Comparison of ENCODE assay signal across 11 mouse cellular contexts in genomic region chr19:56808771-56809170, GRCm38 (mm10). TPM values are rescaled to one million over a fixed set of nuclear protein-coding genes. Genes with fewer than 3 reads are reported as not detected.
DNase-seq lines count a peak whose midpoint lies in the region; ATAC-seq and TF ChIP-seq lines count a peak whose summit lies in the region.
"Had no signal": no experiment of that assay in that cellular context is flagged by ENCODE, and none has a peak within 500 bp of the region (broad histone marks: within the 10 kb centered on the region; RNA-seq: fewer than 3 reads in every experiment).

No protein-coding gene starts in this region.

- peak; percentile 41 for TF ChIP-seq CTCF in left cerebral cortex, adult 2 months (IDR thresholded peaks at IDR 0.05)
- TF ChIP-seq CTCF in ES-Bruce4 (IDR thresholded peaks at IDR 0.05; ENCODE audit: low read depth, low read length) = peak; percentile 61

- no peak overlapping the region for H3K27ac ChIP-seq in left cerebral cortex, adult 2 months
- H3K27ac ChIP-seq in ES-Bruce4 (ENCODE audit: insufficient read depth, low read length) = no peak overlapping the region
- no peak overlapping the region for H3K27ac ChIP-seq in embryonic facial prominence, embryonic 11.5 days (replicated peaks; ENCODE audit: low read depth, low read length)
- H3K27ac ChIP-seq: forebrain, embryonic 12.5 days; hindbrain, embryonic 15.5 days; limb, embryonic 15.5 days; stomach, embryonic 15.5 days had no signal

- H3K27me3 ChIP-seq in ES-Bruce4 (ENCODE audit: control insufficient read depth, insufficient read depth, low read length, poor library complexity, severe bottlenecking) = no peaks in the 10 kb centered on the region
- H3K27me3 ChIP-seq in embryonic facial prominence, embryonic 11.5 days (ENCODE audit: control insufficient read depth, insufficient read depth, low read length) = no peaks in the 10 kb centered on the region
- H3K27me3 ChIP-seq: forebrain, embryonic 12.5 days; hindbrain, embryonic 15.5 days; limb, embryonic 15.5 days; stomach, embryonic 15.5 days had no signal

- ATAC-seq in embryonic facial prominence, embryonic 11.5 days (replicated peaks; ENCODE audit: insufficient number of reproducible peaks, low FRiP score, low TSS enrichment, low read depth) = no peak

- intact Hi-C loops in left cerebral cortex, adult 2 months (cut with DNase I) = no loop called here
- intact Hi-C loops in left cerebral cortex, postnatal 14 days (cut with DNase I) = no loop called here

- no peak overlapping the region for H3K9ac ChIP-seq in ES-Bruce4 (ENCODE audit: low read depth, poor library complexity, severe bottlenecking)
- no peak overlapping the region for H3K9ac ChIP-seq in embryonic facial prominence, embryonic 11.5 days (replicated peaks; ENCODE audit: low read length)
- H3K9ac ChIP-seq: forebrain, embryonic 12.5 days; hindbrain, embryonic 15.5 days; limb, embryonic 15.5 days; stomach, embryonic 15.5 days had no signal

- WGBS in embryonic facial prominence, embryonic 11.5 days = 62% methylated on average over 5 of the region's 5 CpGs

- H3K4me2 ChIP-seq in embryonic facial prominence, embryonic 11.5 days (ENCODE audit: low read depth, low read length) = no peak overlapping the region
- H3K4me2 ChIP-seq: forebrain, embryonic 12.5 days; hindbrain, embryonic 15.5 days; limb, embryonic 15.5 days; stomach, embryonic 15.5 days had no signal

- no peaks in the 10 kb centered on the region for H3K9me3 ChIP-seq in ES-Bruce4 (replicated peaks; ENCODE audit: control insufficient read depth, insufficient read depth, low read length, poor library complexity, severe bottlenecking)
- no peaks in the 10 kb centered on the region for H3K9me3 ChIP-seq in embryonic facial prominence, embryonic 11.5 days (replicated peaks; ENCODE audit: control insufficient read depth, low read length)
- H3K9me3 ChIP-seq: forebrain, embryonic 12.5 days; hindbrain, embryonic 15.5 days; limb, embryonic 15.5 days; stomach, embryonic 15.5 days had no signal

- H3K4me3 ChIP-seq in left cerebral cortex, adult 2 months = no peak overlapping the region
- no peak overlapping the region for H3K4me3 ChIP-seq in ES-Bruce4 (ENCODE audit: low read depth, low read length)
- H3K4me3 ChIP-seq in embryonic facial prominence, embryonic 11.5 days (ENCODE audit: low read depth, low read length) = no peak overlapping the region
- H3K4me3 ChIP-seq: forebrain, embryonic 12.5 days; hindbrain, embryonic 15.5 days; limb, embryonic 15.5 days; stomach, embryonic 15.5 days had no signal

- H3K4me1 ChIP-seq in ES-Bruce4 (ENCODE audit: control insufficient read depth, insufficient read depth, low read length) = no peaks in the 10 kb centered on the region
- no peaks in the 10 kb centered on the region for H3K4me1 ChIP-seq in embryonic facial prominence, embryonic 11.5 days (ENCODE audit: control insufficient read depth, insufficient read depth, low read length)
- H3K4me1 ChIP-seq: hindbrain, embryonic 15.5 days; limb, embryonic 15.5 days had no signal

- peaks cover 33% of the 10 kb centered on the region for H3K36me3 ChIP-seq in ES-Bruce4 (ENCODE audit: control insufficient read depth, insufficient read depth, low read length, poor library complexity, severe bottlenecking)
- peaks cover 2% of the 10 kb centered on the region for H3K36me3 ChIP-seq in embryonic facial prominence, embryonic 11.5 days (replicated peaks; ENCODE audit: control insufficient read depth, insufficient read depth, low read depth, low read length)

- DNase-seq in left cerebral cortex, adult 2 months (ENCODE audit: extremely low spot score in 1 of 2, low spot score in 2 of 2) = no peak
- DNase-seq in left cerebral cortex, postnatal 14 days (ENCODE audit: low spot score in 2 of 2) = no peak
- DNase-seq in A20 (ENCODE audit: low read depth, low spot score) = peak; percentile 18
- DNase-seq in embryonic facial prominence, embryonic 11.5 days (ENCODE audit: low spot score) = peak; percentile 64
- DNase-seq in adrenal gland, adult 2 months = no peak
- no peak for DNase-seq in layer of hippocampus, adult 9-11 months

- TF ChIP-seq EP300 in ES-Bruce4 (IDR thresholded peaks at IDR 0.05; ENCODE audit: insufficient read depth, low read depth, low read length) = no peak

- no peak for TF ChIP-seq POLR2A in ES-Bruce4 (IDR thresholded peaks at IDR 0.05; ENCODE audit: insufficient read depth, low read length)

RNA-seq across cellular contexts. Expression of gene Ccdc186, which starts 13.2 kb away (rescaled TPM):
- 10 to 100 TPM; 55.1 to 66.5 TPM for total RNA-seq in left cerebral cortex, adult 2 months (2021)
- total RNA-seq in left cerebral cortex, postnatal 14 days (2021) = 10 to 100 TPM; 43.6 to 47.2 TPM
- polyA plus RNA-seq in ES-Bruce4 (2011; ENCODE audit: insufficient read depth, insufficient read length, low read depth, missing spikeins) = 56.8 and 60.7 TPM in 2 replicates
- 16.2 and 21.4 TPM in 2 replicates for polyA plus RNA-seq in embryonic facial prominence, embryonic 11.5 days (2014; fragmentation: Nextera tagmentation; extraction: Ambion mirVana)
- 10 to 100 TPM; 22.0 to 33.8 TPM for total RNA-seq in adrenal gland, adult 2 months (2021)
- polyA plus RNA-seq in adrenal gland, adult 2 months (2012; rRNA removed) = 1.3 and 2.4 TPM in 2 replicates

RNA-seq across cellular contexts. Expression of gene Tdrd1, which starts 17.2 kb away (rescaled TPM):
- under 1 TPM; 0.38 to 0.47 TPM for total RNA-seq in left cerebral cortex, adult 2 months (2021)
- under 1 TPM; 0.44 to 0.68 TPM for total RNA-seq in left cerebral cortex, postnatal 14 days (2021)
- 1.7 and 2.0 TPM in 2 replicates for polyA plus RNA-seq in ES-Bruce4 (2011; ENCODE audit: insufficient read depth, insufficient read length, low read depth, missing spikeins)
- polyA plus RNA-seq in embryonic facial prominence, embryonic 11.5 days (2014; fragmentation: Nextera tagmentation; extraction: Ambion mirVana) = 0.93 and 0.98 TPM in 2 replicates
- total RNA-seq in adrenal gland, adult 2 months (2021) = not detected
- not detected in 2 replicates for polyA plus RNA-seq in adrenal gland, adult 2 months (2012; rRNA removed)

Comparison
In these comparisons a context has a peak if more than half of its experiments do, and no peak if none do; other contexts are left out.
1. DNase-seq: peak in A20 (single experiment) and embryonic facial prominence, embryonic 11.5 days (single experiment); none in left cerebral cortex, adult 2 months (0 of 2), left cerebral cortex, postnatal 14 days (0 of 2), adrenal gland, adult 2 months (single experiment) and layer of hippocampus, adult 9-11 months (single experiment).